Mouse (Mus musculus): ENCODE data around the gene Gm9507. TPM values are rescaled to one million over a fixed set of nuclear protein-coding genes. Genes with fewer than 3 reads are reported as not detected.
"Not testable (repeated sequence)": the region's sequence is repeated elsewhere in the genome, so short reads cannot be mapped to it uniquely, and the experiment has no call there.

Gm9507 gene
- polyA plus RNA-seq, 1 experiment = not detected

GRCm38 (mm10) chr10:77772142-77772541 is 39.5 kb downstream of the Gm9507 start:
- not testable (repeated sequence) for H3K4me3 ChIP-seq (ENCODE audit: insufficient read depth, low read depth, low read length); H3K4me1 ChIP-seq (ENCODE audit: control insufficient read depth, insufficient read depth, low read length); H3K27ac ChIP-seq (ENCODE audit: insufficient read depth, low read depth, low read length)
- 93% methylated on average over 1 of the region's 3 CpGs for WGBS

- not testable (repeated sequence) for H3K4me3 ChIP-seq (ENCODE audit: insufficient read depth, low read depth, low read length); H3K27ac ChIP-seq (ENCODE audit: insufficient read depth, low read depth, low read length); H3K4me1 ChIP-seq (ENCODE audit: control insufficient read depth, insufficient read depth, low read length)
- WGBS = 75% methylated on average over 1 of the region's 1 CpGs
These were observed 40.4 kb downstream of the Gm9507 start, which contains the start of gene Gm3238 for GRCm38 (mm10) chr10:77771225-77771624. Gene Gm3238, minus strand, starts transcription at chr10:77771325.

GRCm38 (mm10) chr10:77769727-77770126 is 41.9 kb downstream of the Gm9507 start:
- no peak overlapping the region for H3K4me3 ChIP-seq (ENCODE audit: insufficient read depth, low read depth, low read length)
- WGBS = 86% methylated on average over 1 of the region's 1 CpGs
- TF ChIP-seq POLR2A (IDR thresholded peaks at IDR 0.05; ENCODE audit: insufficient read depth, low read depth, low read length) (no peak), CTCF (IDR thresholded peaks at IDR 0.05; ENCODE audit: insufficient read depth, low read depth, low read length) (no peak)
- H3K27ac ChIP-seq (ENCODE audit: insufficient read depth, low read depth, low read length) = no peak overlapping the region
- H3K4me1 ChIP-seq (ENCODE audit: control insufficient read depth, insufficient read depth, low read length) = 0 out of 2 replicates have a peak, but pooled peaks cover 3% of the 10 kb centered on the region

Other genes with a start within 250 kb of the Gm9507 start
- gene Pttg1ip, start 230.1 kb downstream of the Gm9507 start, polyA plus RNA-seq (2012; ENCODE audit: insufficient read depth, insufficient read length, low replicate concordance, missing spikeins) = not detected in 2 replicates
- 414 TPM in 1 of 2 replicates, not detected in the other for gene Sumo3, start 205.7 kb downstream of the Gm9507 start, polyA plus RNA-seq (2012; ENCODE audit: insufficient read depth, insufficient read length, low replicate concordance, missing spikeins)
- not detected in 2 replicates for gene Gm49325, start 205.6 kb downstream of the Gm9507 start, polyA plus RNA-seq (2012; ENCODE audit: insufficient read depth, insufficient read length, low replicate concordance, missing spikeins)
- not detected in 2 replicates for gene Ube2g2, start 189.6 kb downstream of the Gm9507 start, polyA plus RNA-seq (2012; ENCODE audit: insufficient read depth, insufficient read length, low replicate concordance, missing spikeins)
- gene Tspear, start 125.3 kb downstream of the Gm9507 start, polyA plus RNA-seq (2012; ENCODE audit: insufficient read depth, insufficient read length, low replicate concordance, missing spikeins) = not detected in 2 replicates
- not detected in 2 replicates for gene Gm19402, start 121.1 kb downstream of the Gm9507 start, polyA plus RNA-seq (2012; ENCODE audit: insufficient read depth, insufficient read length, low replicate concordance, missing spikeins)
- gene Gm9508, start 114.6 kb downstream of the Gm9507 start, polyA plus RNA-seq (2012; ENCODE audit: insufficient read depth, insufficient read length, low replicate concordance, missing spikeins) = not detected in 2 replicates
- not detected in 2 replicates for gene Gm10272, start 105.2 kb downstream of the Gm9507 start, polyA plus RNA-seq (2012; ENCODE audit: insufficient read depth, insufficient read length, low replicate concordance, missing spikeins)
- gene Gm10024, start 100.4 kb downstream of the Gm9507 start, polyA plus RNA-seq (2012; ENCODE audit: insufficient read depth, insufficient read length, low replicate concordance, missing spikeins) = not detected in 2 replicates
- gene Gm10142, start 96.0 kb downstream of the Gm9507 start, polyA plus RNA-seq (2012; ENCODE audit: insufficient read depth, insufficient read length, low replicate concordance, missing spikeins) = not detected in 2 replicates
- gene Krtap12-1, start 91.2 kb downstream of the Gm9507 start, polyA plus RNA-seq (2012; ENCODE audit: insufficient read depth, insufficient read length, low replicate concordance, missing spikeins) = not detected in 2 replicates
- not detected in 2 replicates for gene Gm10100, start 85.4 kb downstream of the Gm9507 start, polyA plus RNA-seq (2012; ENCODE audit: insufficient read depth, insufficient read length, low replicate concordance, missing spikeins)
- not detected in 2 replicates for gene Gm18596, start 69.2 kb downstream of the Gm9507 start, polyA plus RNA-seq (2012; ENCODE audit: insufficient read depth, insufficient read length, low replicate concordance, missing spikeins)
- gene Gm9736, start 60.5 kb downstream of the Gm9507 start, polyA plus RNA-seq (2012; ENCODE audit: insufficient read depth, insufficient read length, low replicate concordance, missing spikeins) = not detected in 2 replicates
- gene Gm3233, start 52.2 kb downstream of the Gm9507 start, polyA plus RNA-seq (2012; ENCODE audit: insufficient read depth, insufficient read length, low replicate concordance, missing spikeins) = not detected in 2 replicates
- not detected in 2 replicates for gene Gm3238, start 40.5 kb downstream of the Gm9507 start, polyA plus RNA-seq (2012; ENCODE audit: insufficient read depth, insufficient read length, low replicate concordance, missing spikeins)
- gene Gm7138, start 34.9 kb downstream of the Gm9507 start, polyA plus RNA-seq (2012; ENCODE audit: insufficient read depth, insufficient read length, low replicate concordance, missing spikeins) = not detected in 2 replicates
- not detected in 2 replicates for gene Gm3250, start 29.3 kb downstream of the Gm9507 start, polyA plus RNA-seq (2012; ENCODE audit: insufficient read depth, insufficient read length, low replicate concordance, missing spikeins)
- gene Gm7137, start 23.6 kb downstream of the Gm9507 start, polyA plus RNA-seq (2012; ENCODE audit: insufficient read depth, insufficient read length, low replicate concordance, missing spikeins) = not detected in 2 replicates
- gene Gm9639, start 16.8 kb downstream of the Gm9507 start, polyA plus RNA-seq (2012; ENCODE audit: insufficient read depth, insufficient read length, low replicate concordance, missing spikeins) = not detected in 2 replicates
- gene Gm19668, start 12.7 kb downstream of the Gm9507 start, polyA plus RNA-seq (2012; ENCODE audit: insufficient read depth, insufficient read length, low replicate concordance, missing spikeins) = not detected in 2 replicates
- not detected in 2 replicates for gene Gm2696, start 2.8 kb upstream of the Gm9507 start, polyA plus RNA-seq (2012; ENCODE audit: insufficient read depth, insufficient read length, low replicate concordance, missing spikeins)
- gene Krtap10-4, start 15.3 kb upstream of the Gm9507 start, polyA plus RNA-seq (2012; ENCODE audit: insufficient read depth, insufficient read length, low replicate concordance, missing spikeins) = not detected in 2 replicates
- not detected in 2 replicates for gene Krtap10-10, start 24.1 kb upstream of the Gm9507 start, polyA plus RNA-seq (2012; ENCODE audit: insufficient read depth, insufficient read length, low replicate concordance, missing spikeins)
- not detected in 2 replicates for gene Gm36176, start 35.0 kb upstream of the Gm9507 start, polyA plus RNA-seq (2012; ENCODE audit: insufficient read depth, insufficient read length, low replicate concordance, missing spikeins)
- not detected in 2 replicates for gene Gm10318, start 41.0 kb upstream of the Gm9507 start, polyA plus RNA-seq (2012; ENCODE audit: insufficient read depth, insufficient read length, low replicate concordance, missing spikeins)
- not detected in 2 replicates for gene Gm3285, start 50.1 kb upstream of the Gm9507 start, polyA plus RNA-seq (2012; ENCODE audit: insufficient read depth, insufficient read length, low replicate concordance, missing spikeins)
- not detected in 2 replicates for gene Lrrc3, start 90.7 kb upstream of the Gm9507 start, polyA plus RNA-seq (2012; ENCODE audit: insufficient read depth, insufficient read length, low replicate concordance, missing spikeins)
- not detected in 2 replicates for gene Trpm2, start 158.7 kb upstream of the Gm9507 start, polyA plus RNA-seq (2012; ENCODE audit: insufficient read depth, insufficient read length, low replicate concordance, missing spikeins)
- not detected in 2 replicates for gene 1810043G02Rik, start 166.7 kb upstream of the Gm9507 start, polyA plus RNA-seq (2012; ENCODE audit: insufficient read depth, insufficient read length, low replicate concordance, missing spikeins)
- gene Pfkl, start 198.2 kb upstream of the Gm9507 start, polyA plus RNA-seq (2012; ENCODE audit: insufficient read depth, insufficient read length, low replicate concordance, missing spikeins) = not detected in 2 replicates
- gene Dnmt3l, start 230.1 kb upstream of the Gm9507 start, polyA plus RNA-seq (2012; ENCODE audit: insufficient read depth, insufficient read length, low replicate concordance, missing spikeins) = not detected in 2 replicates
- not detected in 2 replicates for gene Aire, start 231.8 kb upstream of the Gm9507 start, polyA plus RNA-seq (2012; ENCODE audit: insufficient read depth, insufficient read length, low replicate concordance, missing spikeins)